Mouse (Mus musculus) adrenal gland, postnatal 36 days (tissue): Measurements from ENCODE around the gene Mrpl48. TPM values are rescaled to one million over a fixed set of nuclear protein-coding genes. Genes with fewer than 3 reads are reported as not detected.

Source experiments
- total RNA-seq, 2 experiments: library from RNA; stranded (reverse); gene quantifications; 2 replicates each; pipeline ENCODE4 v1.2.3; 2021

The Mrpl48 gene
- total RNA-seq, 2 experiments from 2014 or later = 56.7 to 58.3 TPM

Other genes starting within 250 kb of the Mrpl48 start
- gene C2cd3, start 236.1 kb downstream of the Mrpl48 start, total RNA-seq = 10 to 100 TPM; 20.8 to 21.0 TPM
- 10 to 100 TPM; 53.8 to 67.6 TPM for gene Ppme1, start 236.0 kb downstream of the Mrpl48 start, total RNA-seq
- 10 to 100 TPM; 14.6 to 29.8 TPM for gene Ucp3, start 135.3 kb downstream of the Mrpl48 start, total RNA-seq
- 100 to 1,000 TPM; 187 to 302 TPM for gene Ucp2, start 115.0 kb downstream of the Mrpl48 start, total RNA-seq
- gene Dnajb13, start 93.3 kb downstream of the Mrpl48 start, total RNA-seq = under 1 TPM in 1 of 2 experiments, not detected in 1; 0.33 TPM
- 10 to 100 TPM in 1 of 2 experiments, 1 to 10 TPM in 1; 9.1 to 10.4 TPM for gene Coa4, start 71.2 kb downstream of the Mrpl48 start, total RNA-seq
- 10 to 100 TPM; 74.1 to 82.7 TPM for gene Rab6a, start 891 bp downstream of the Mrpl48 start, total RNA-seq
- gene Plekhb1, start 54.1 kb upstream of the Mrpl48 start, total RNA-seq = 1 to 10 TPM; 4.1 TPM
- 10 to 100 TPM; 52.2 to 60.2 TPM for gene Fam168a, start 98.3 kb upstream of the Mrpl48 start, total RNA-seq